Mouse (Mus musculus) liver, adult 2 months (tissue): ENCODE results near the gene St3gal2.

Source experiments
- CTCF ChIP-seq: fragments of 200-500 bp; IDR thresholded peaks from 2 replicates; pipeline ENCODE4 v1.5.1; 2011; ENCODE audit warnings: low read depth, low read length, control low read depth
- POLR2A ChIP-seq: fragments of 200-500 bp; IDR thresholded peaks from 2 replicates; pipeline ENCODE4 v1.6.1; 2011; ENCODE audit warnings: low read length, control low read depth; ENCODE audit not compliant: insufficient read depth; ENCODE audit errors: extremely low read depth

DNA sequence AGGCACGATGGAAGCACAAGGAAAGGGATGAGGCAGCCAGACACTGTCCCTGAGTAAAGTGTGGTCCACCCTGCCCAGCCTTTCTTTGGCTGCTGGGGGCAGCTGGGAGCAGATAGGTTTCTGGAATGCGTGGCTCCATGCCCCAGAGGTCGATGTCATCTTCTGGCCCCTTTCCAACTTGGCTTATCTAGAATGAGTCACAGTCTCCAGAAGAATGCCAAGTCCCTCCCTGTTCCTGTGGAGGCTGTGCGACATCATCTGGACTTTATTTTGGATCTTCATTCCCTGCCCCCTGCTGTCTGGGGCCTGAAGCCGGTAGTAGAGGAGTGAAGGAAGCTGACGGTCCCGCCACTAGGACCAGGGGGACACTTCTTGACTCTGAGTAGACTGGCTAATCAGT, 45.9 kb downstream of the St3gal2 start:
- TF ChIP-seq CTCF = peak; percentile 24; the same call in 1 of the 2 replicates
- no peak for TF ChIP-seq POLR2A
